Mouse (Mus musculus): ENCODE results near the gene Pald1. TPM values are rescaled to one million over a fixed set of nuclear protein-coding genes. Genes with fewer than 3 reads are reported as not detected.

The Pald1 gene
- total and polyA plus RNA-seq, 3 experiments = 2.9 to 6.4 TPM; not detected in 1

DNA sequence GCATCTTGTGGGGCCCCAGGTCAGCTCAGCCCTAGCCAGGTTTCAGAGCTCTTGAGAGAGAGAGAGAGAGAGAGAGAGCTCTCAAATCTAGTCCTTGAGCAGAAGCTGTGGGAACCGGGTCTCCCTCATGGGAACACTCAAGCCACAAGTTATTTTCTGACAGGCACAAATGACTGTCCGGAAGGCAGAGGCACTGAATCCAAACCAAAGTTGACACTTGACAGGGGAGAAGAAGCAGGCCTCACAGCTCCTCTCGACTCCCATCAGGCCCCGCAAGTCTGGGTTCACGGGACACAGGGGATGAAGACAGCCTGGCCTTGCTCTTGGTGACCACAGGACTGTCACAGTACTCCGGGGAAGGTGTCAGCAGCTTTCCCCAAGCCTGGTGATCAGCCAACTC is 3.0 kb upstream of the Pald1 start:
- Histone ChIP-seq H3K4me3 (ENCODE audit: control insufficient read depth in 1 of 2, insufficient read depth in 1 of 2, low read depth in 2 of 2, low read length in 2 of 2) (no peak overlapping the region), H3K9ac (ENCODE audit: control insufficient read depth, low read depth, low read length, poor library complexity, severe bottlenecking) (no peak overlapping the region), H3K79me2 (ENCODE audit: control insufficient read depth, insufficient read depth, low read length, poor library complexity) (no peaks in the 10 kb centered on the region), H3K27ac (ENCODE audit: control insufficient read depth, low read depth, low read length) (no peak overlapping the region), H3K9me3 (replicated peaks; ENCODE audit: insufficient read depth, low read length) (no peaks in the 10 kb centered on the region), H3K27me3 (ENCODE audit: control insufficient read depth in 1 of 2, insufficient read depth in 2 of 2, low read length in 2 of 2) (no peaks in the 10 kb centered on the region; a peak in 1 of 4 replicates), H3K36me3 (ENCODE audit: control insufficient read depth in 1 of 2, insufficient read depth in 2 of 2, low read length in 2 of 2) (peaks cover 0 to 3% of the 10 kb centered on the region in 2 experiments; a peak in 1 of 4 replicates), H3K4me1 (ENCODE audit: control insufficient read depth in 1 of 2, insufficient read depth in 2 of 2, low read length in 2 of 2) (peaks cover 0 to 7% of the 10 kb centered on the region in 2 experiments; a peak in 3 of 4 replicates)
- TF ChIP-seq JUND (IDR thresholded peaks at IDR 0.05; ENCODE audit: low read depth, low read length) (no peak), ELF1 (IDR thresholded peaks at IDR 0.05; ENCODE audit: low read depth, low read length) (no peak), UBTF (IDR thresholded peaks at IDR 0.05; ENCODE audit: borderline replicate concordance, insufficient read depth, low read depth, low read length) (no peak), EP300 (IDR thresholded peaks at IDR 0.05; ENCODE audit: low read depth in 1 of 2, low read length in 2 of 2) (no peak), ZNF384 (IDR thresholded peaks at IDR 0.05; ENCODE audit: low read depth, low read length) (no peak), POLR2A (IDR thresholded peaks at IDR 0.05; ENCODE audit: control insufficient read depth in 1 of 2, insufficient read depth in 1 of 2, low read depth in 1 of 2, low read length in 2 of 2, poor library complexity in 1 of 2) (no peak), USF1 (IDR thresholded peaks at IDR 0.05; ENCODE audit: low read depth, low read length) (no peak), KAT2A (conservative IDR thresholded peaks at IDR 0.05; ENCODE audit: low read depth, low read length) (no peak), MYC (IDR thresholded peaks at IDR 0.05; ENCODE audit: low read depth, low read length) (no peak), NRF1 (IDR thresholded peaks at IDR 0.05; ENCODE audit: insufficient read depth, low read depth, low read length, poor library complexity, severe bottlenecking) (no peak), HCFC1 (IDR thresholded peaks at IDR 0.05; ENCODE audit: low read depth, low read length) (no peak), GABPA (IDR thresholded peaks at IDR 0.05; ENCODE audit: low read depth, low read length) (no peak), NELFE (IDR thresholded peaks at IDR 0.05; ENCODE audit: low read depth, low read length) (no peak), POLR2AphosphoS5 (IDR thresholded peaks at IDR 0.05; ENCODE audit: borderline replicate concordance, low read depth, low read length) (no peak)
- no peak for DNase-seq (ENCODE audit: low read depth, low spot score)

DNA sequence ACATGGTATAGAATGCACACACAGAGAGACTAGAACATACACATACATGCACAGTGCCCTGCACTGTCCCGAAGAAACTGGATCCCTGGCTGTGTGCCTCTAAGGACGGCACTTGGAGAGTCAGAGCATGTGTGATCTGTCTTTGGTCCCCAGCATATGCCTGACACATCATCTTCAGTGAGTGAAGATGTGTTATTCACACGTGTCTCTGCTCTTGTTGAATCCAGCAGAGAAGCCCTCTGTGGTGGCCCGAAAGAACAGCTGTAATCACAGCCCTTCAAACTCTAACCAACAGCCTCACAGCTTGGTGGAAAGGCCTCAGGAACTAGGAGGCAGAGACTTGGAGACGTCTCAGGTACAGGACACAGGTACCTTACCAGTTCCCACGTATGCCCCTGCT is 1.8 kb upstream of the Pald1 start:
- Histone ChIP-seq H3K4me1 (ENCODE audit: control insufficient read depth in 1 of 2, insufficient read depth in 2 of 2, low read length in 2 of 2) (peaks cover 0 to 7% of the 10 kb centered on the region in 2 experiments; a peak in 3 of 4 replicates), H3K4me3 (ENCODE audit: control insufficient read depth in 1 of 2, insufficient read depth in 1 of 2, low read depth in 2 of 2, low read length in 2 of 2) (no peak overlapping the region), H3K27ac (ENCODE audit: control insufficient read depth, low read depth, low read length) (no peak overlapping the region), H3K9me3 (replicated peaks; ENCODE audit: insufficient read depth, low read length) (no peaks in the 10 kb centered on the region), H3K27me3 (ENCODE audit: control insufficient read depth in 1 of 2, insufficient read depth in 2 of 2, low read length in 2 of 2) (no peaks in the 10 kb centered on the region; a peak in 1 of 4 replicates), H3K79me2 (ENCODE audit: control insufficient read depth, insufficient read depth, low read length, poor library complexity) (no peaks in the 10 kb centered on the region), H3K36me3 (ENCODE audit: control insufficient read depth in 1 of 2, insufficient read depth in 2 of 2, low read length in 2 of 2) (peaks cover 0 to 3% of the 10 kb centered on the region in 2 experiments; a peak in 1 of 4 replicates), H3K9ac (ENCODE audit: control insufficient read depth, low read depth, low read length, poor library complexity, severe bottlenecking) (no peak overlapping the region)
- DNase-seq (ENCODE audit: low read depth, low spot score) = no peak
- TF ChIP-seq ZMIZ1 (IDR thresholded peaks at IDR 0.05; ENCODE audit: low read depth, low read length) (no peak), NRF1 (IDR thresholded peaks at IDR 0.05; ENCODE audit: insufficient read depth, low read depth, low read length, poor library complexity, severe bottlenecking) (no peak), ZKSCAN1 (IDR thresholded peaks at IDR 0.05; ENCODE audit: low read depth, low read length) (no peak)

All from MEL (cell line).